Mouse (Mus musculus): ENCODE measurements around the gene Fbxw9. TPM values are rescaled to one million over a fixed set of nuclear protein-coding genes. Genes with fewer than 3 reads are reported as not detected.
"Not testable (repeated sequence)": the region's sequence is repeated elsewhere in the genome, so short reads cannot be mapped to it uniquely, and the experiment has no call there.

The Fbxw9 gene
- polyA plus RNA-seq, 1 experiment from 2014 or later: 20.4 TPM

- Histone ChIP-seq H3K27ac (replicated peaks; ENCODE audit: low read depth, low read length) (no peak within 1 kb of the TSS), H3K4me1 (ENCODE audit: control insufficient read depth, insufficient read depth, low read length) (no peaks in the 10 kb centered on the region; the same call in 1 of the 2 replicates), H3K9ac (replicated peaks; ENCODE audit: low read length) (peak within 1 kb of the TSS; percentile 89), H3K27me3 (ENCODE audit: control insufficient read depth, insufficient read depth, low read length) (no peaks in the 10 kb centered on the region), H3K4me2 (ENCODE audit: low read depth, low read length) (peak within 1 kb of the TSS; percentile 85), H3K36me3 (replicated peaks; ENCODE audit: control insufficient read depth, insufficient read depth, low read depth, low read length) (no peaks in the 10 kb centered on the region; the same call in 1 of the 2 replicates), H3K4me3 (ENCODE audit: low read depth, low read length) (peak within 1 kb of the TSS; percentile 90), H3K9me3 (replicated peaks; ENCODE audit: control insufficient read depth, low read length) (no peaks in the 10 kb centered on the region)
- ATAC-seq (replicated peaks; ENCODE audit: insufficient number of reproducible peaks, low FRiP score, low TSS enrichment, low read depth): no peak
- under 1% methylated on average over 30 of the region's 30 CpGs for WGBS
- peak; percentile 79 for DNase-seq (ENCODE audit: low spot score)
These were observed 20.8 kb downstream of the Fbxw9 start, which contains the start of gene Wdr83os for GRCm38 (mm10) chr8:85080532-85081215. Gene Wdr83os (plus strand): TSS chr8:85080740.

- peak within 1 kb of the TSS; percentile 85 for H3K4me2 ChIP-seq (ENCODE audit: low read depth, low read length)
- no peaks in the 10 kb centered on the region; the same call in 1 of the 2 replicates for H3K4me1 ChIP-seq (ENCODE audit: control insufficient read depth, insufficient read depth, low read length)
- no peaks in the 10 kb centered on the region for H3K27me3 ChIP-seq (ENCODE audit: control insufficient read depth, insufficient read depth, low read length)
- peak; percentile 65 for DNase-seq (ENCODE audit: low spot score)
- no peaks in the 10 kb centered on the region for H3K9me3 ChIP-seq (replicated peaks; ENCODE audit: control insufficient read depth, low read length)
- peak within 1 kb of the TSS; percentile 89 for H3K9ac ChIP-seq (replicated peaks; ENCODE audit: low read length)
- H3K36me3 ChIP-seq (replicated peaks; ENCODE audit: control insufficient read depth, insufficient read depth, low read depth, low read length): no peaks in the 10 kb centered on the region
- no peak within 1 kb of the TSS for H3K27ac ChIP-seq (replicated peaks; ENCODE audit: low read depth, low read length)
- peak; percentile 40 for ATAC-seq (replicated peaks; ENCODE audit: insufficient number of reproducible peaks, low FRiP score, low TSS enrichment, low read depth)
- peak within 1 kb of the TSS; percentile 90 for H3K4me3 ChIP-seq (ENCODE audit: low read depth, low read length)
- WGBS: under 1% methylated on average over 9 of the region's 9 CpGs
These were observed 21.3 kb downstream of the Fbxw9 start, which contains the start of gene Wdr83 for GRCm38 (mm10) chr8:85081216-85081555. Gene Wdr83 (minus strand): TSS chr8:85081306.

GRCm38 (mm10) chr8:85082169-85082568 lies 22.3 kb downstream of the Fbxw9 start:
- ATAC-seq (replicated peaks; ENCODE audit: insufficient number of reproducible peaks, low FRiP score, low TSS enrichment, low read depth); H3K36me3 ChIP-seq (replicated peaks; ENCODE audit: control insufficient read depth, insufficient read depth, low read depth, low read length); DNase-seq (ENCODE audit: low spot score); H3K4me1 ChIP-seq (ENCODE audit: control insufficient read depth, insufficient read depth, low read length); H3K9me3 ChIP-seq (replicated peaks; ENCODE audit: control insufficient read depth, low read length); H3K27ac ChIP-seq (replicated peaks; ENCODE audit: low read depth, low read length); H3K9ac ChIP-seq (replicated peaks; ENCODE audit: low read length); H3K4me2 ChIP-seq (ENCODE audit: low read depth, low read length); H3K4me3 ChIP-seq (ENCODE audit: low read depth, low read length); H3K27me3 ChIP-seq (ENCODE audit: control insufficient read depth, insufficient read depth, low read length): not testable (repeated sequence)
- WGBS: 93% methylated on average over 4 of the region's 4 CpGs

- H3K9me3 ChIP-seq (replicated peaks; ENCODE audit: control insufficient read depth, low read length): no peaks in the 10 kb centered on the region
- no peak within 1 kb of the TSS for H3K27ac ChIP-seq (replicated peaks; ENCODE audit: low read depth, low read length)
- DNase-seq (ENCODE audit: low spot score) (peak; percentile 81), ATAC-seq (replicated peaks; ENCODE audit: insufficient number of reproducible peaks, low FRiP score, low TSS enrichment, low read depth) (peak; percentile 66)
- peak within 1 kb of the TSS; percentile 60 for H3K4me2 ChIP-seq (ENCODE audit: low read depth, low read length)
- 1% methylated on average over 30 of the region's 30 CpGs for WGBS
- peak within 1 kb of the TSS; percentile 53 for H3K4me3 ChIP-seq (ENCODE audit: low read depth, low read length)
- H3K27me3 ChIP-seq (ENCODE audit: control insufficient read depth, insufficient read depth, low read length): no peaks in the 10 kb centered on the region
- H3K9ac ChIP-seq (replicated peaks; ENCODE audit: low read length): peak within 1 kb of the TSS; percentile 68
- no peaks in the 10 kb centered on the region; the same call in 1 of the 2 replicates for H3K4me1 ChIP-seq (ENCODE audit: control insufficient read depth, insufficient read depth, low read length)
- H3K36me3 ChIP-seq (replicated peaks; ENCODE audit: control insufficient read depth, insufficient read depth, low read depth, low read length): peaks cover 2% of the 10 kb centered on the region; the same call in 1 of the 2 replicates
These were observed 23.4 kb downstream of the Fbxw9 start, which contains the start of gene Man2b1 for GRCm38 (mm10) chr8:85083108-85083813. Gene Man2b1 (plus strand): TSS chr8:85083270.

- H3K9ac ChIP-seq (replicated peaks; ENCODE audit: low read length): no peak overlapping the region
- WGBS: 96% methylated on average over 8 of the region's 8 CpGs
- H3K4me3 ChIP-seq (ENCODE audit: low read depth, low read length): no peak overlapping the region
- no peaks in the 10 kb centered on the region for H3K9me3 ChIP-seq (replicated peaks; ENCODE audit: control insufficient read depth, low read length)
- no peak overlapping the region for H3K27ac ChIP-seq (replicated peaks; ENCODE audit: low read depth, low read length)
- DNase-seq (ENCODE audit: low spot score) (no peak), ATAC-seq (replicated peaks; ENCODE audit: insufficient number of reproducible peaks, low FRiP score, low TSS enrichment, low read depth) (no peak)
- no peaks in the 10 kb centered on the region; the same call in 1 of the 2 replicates for H3K4me1 ChIP-seq (ENCODE audit: control insufficient read depth, insufficient read depth, low read length)
- H3K27me3 ChIP-seq (ENCODE audit: control insufficient read depth, insufficient read depth, low read length): no peaks in the 10 kb centered on the region
- peaks cover 2% of the 10 kb centered on the region; the same call in 1 of the 2 replicates for H3K36me3 ChIP-seq (replicated peaks; ENCODE audit: control insufficient read depth, insufficient read depth, low read depth, low read length)
- no peak overlapping the region for H3K4me2 ChIP-seq (ENCODE audit: low read depth, low read length)
These were observed 24.8 kb downstream of the Fbxw9 start for GRCm38 (mm10) chr8:85084633-85085032.

GRCm38 (mm10) chr8:85086238-85086637 lies 26.4 kb downstream of the Fbxw9 start:
- H3K9ac ChIP-seq (replicated peaks; ENCODE audit: low read length): no peak overlapping the region
- DNase-seq (ENCODE audit: low spot score) (no peak), ATAC-seq (replicated peaks; ENCODE audit: insufficient number of reproducible peaks, low FRiP score, low TSS enrichment, low read depth) (no peak)
- no peak overlapping the region for H3K4me3 ChIP-seq (ENCODE audit: low read depth, low read length)
- H3K36me3 ChIP-seq (replicated peaks; ENCODE audit: control insufficient read depth, insufficient read depth, low read depth, low read length): peaks cover 2% of the 10 kb centered on the region; the same call in 1 of the 2 replicates
- 79% methylated on average over 3 of the region's 3 CpGs for WGBS
- H3K4me2 ChIP-seq (ENCODE audit: low read depth, low read length): no peak overlapping the region
- H3K27ac ChIP-seq (replicated peaks; ENCODE audit: low read depth, low read length): no peak overlapping the region
- H3K27me3 ChIP-seq (ENCODE audit: control insufficient read depth, insufficient read depth, low read length): no peaks in the 10 kb centered on the region
- H3K4me1 ChIP-seq (ENCODE audit: control insufficient read depth, insufficient read depth, low read length): no peaks in the 10 kb centered on the region; the same call in 1 of the 2 replicates
- H3K9me3 ChIP-seq (replicated peaks; ENCODE audit: control insufficient read depth, low read length): no peaks in the 10 kb centered on the region

- ATAC-seq (replicated peaks; ENCODE audit: insufficient number of reproducible peaks, low FRiP score, low TSS enrichment, low read depth) (no peak), DNase-seq (ENCODE audit: low spot score) (no peak)
- 78% methylated on average over 2 of the region's 2 CpGs for WGBS
- Histone ChIP-seq H3K27me3 (ENCODE audit: control insufficient read depth, insufficient read depth, low read length) (no peaks in the 10 kb centered on the region), H3K9ac (replicated peaks; ENCODE audit: low read length) (no peak overlapping the region), H3K4me2 (ENCODE audit: low read depth, low read length) (no peak overlapping the region), H3K4me3 (ENCODE audit: low read depth, low read length) (no peak overlapping the region), H3K36me3 (replicated peaks; ENCODE audit: control insufficient read depth, insufficient read depth, low read depth, low read length) (peaks cover 2% of the 10 kb centered on the region; the same call in 1 of the 2 replicates), H3K9me3 (replicated peaks; ENCODE audit: control insufficient read depth, low read length) (no peaks in the 10 kb centered on the region), H3K27ac (replicated peaks; ENCODE audit: low read depth, low read length) (no peak overlapping the region), H3K4me1 (ENCODE audit: control insufficient read depth, insufficient read depth, low read length) (no peaks in the 10 kb centered on the region; the same call in 1 of the 2 replicates)
These were observed 28.9 kb downstream of the Fbxw9 start for GRCm38 (mm10) chr8:85088771-85089170.

- Histone ChIP-seq H3K27ac (replicated peaks; ENCODE audit: low read depth, low read length) (no peak overlapping the region), H3K4me2 (ENCODE audit: low read depth, low read length) (no peak overlapping the region), H3K4me1 (ENCODE audit: control insufficient read depth, insufficient read depth, low read length) (no peaks in the 10 kb centered on the region), H3K27me3 (ENCODE audit: control insufficient read depth, insufficient read depth, low read length) (no peaks in the 10 kb centered on the region), H3K9me3 (replicated peaks; ENCODE audit: control insufficient read depth, low read length) (no peaks in the 10 kb centered on the region), H3K4me3 (ENCODE audit: low read depth, low read length) (no peak overlapping the region), H3K36me3 (replicated peaks; ENCODE audit: control insufficient read depth, insufficient read depth, low read depth, low read length) (peaks cover 2% of the 10 kb centered on the region; the same call in 1 of the 2 replicates), H3K9ac (replicated peaks; ENCODE audit: low read length) (no peak overlapping the region)
- no peak for DNase-seq (ENCODE audit: low spot score)
- WGBS: 92% methylated on average over 11 of the region's 11 CpGs
- no peak for ATAC-seq (replicated peaks; ENCODE audit: insufficient number of reproducible peaks, low FRiP score, low TSS enrichment, low read depth)
These were observed 31.0 kb downstream of the Fbxw9 start for GRCm38 (mm10) chr8:85090856-85091255.
